Mouse (Mus musculus): ENCODE measurements around the gene Pafah1b2. TPM values are rescaled to one million over a fixed set of nuclear protein-coding genes. Genes with fewer than 3 reads are reported as not detected.

Gene Pafah1b2
- polyA plus RNA-seq, 1 experiment = 166 TPM

DNA sequence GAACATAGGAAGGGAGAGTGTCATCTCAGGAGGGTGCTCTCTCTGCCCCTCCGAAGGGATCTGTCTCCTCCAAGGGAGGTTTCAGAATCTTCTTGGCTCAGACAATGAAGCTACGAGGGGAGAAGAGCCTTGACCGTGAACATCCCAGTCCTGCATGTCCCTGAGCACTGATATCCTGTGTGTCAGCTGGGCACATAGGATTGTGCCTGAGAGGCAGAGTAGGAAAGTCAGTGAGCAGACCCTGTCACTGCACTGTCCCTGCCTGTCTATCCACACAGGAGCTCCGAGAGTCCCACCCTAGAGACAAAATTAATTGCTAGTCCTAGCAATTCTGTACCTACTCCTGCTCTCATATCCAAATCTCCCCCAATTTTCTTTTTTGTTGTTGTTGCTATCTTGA lies 60.4 kb downstream of the Pafah1b2 start:
- DNase-seq (ENCODE audit: low read depth) = no peak
- TF ChIP-seq POLR2A (IDR thresholded peaks at IDR 0.05; ENCODE audit: borderline replicate concordance, extremely low read depth, insufficient read depth, insufficient read length, poor library complexity, severe bottlenecking) (no peak), CTCF (IDR thresholded peaks at IDR 0.05; ENCODE audit: borderline replicate concordance, extremely low read depth, insufficient read depth, insufficient read length) (no peak)

DNA sequence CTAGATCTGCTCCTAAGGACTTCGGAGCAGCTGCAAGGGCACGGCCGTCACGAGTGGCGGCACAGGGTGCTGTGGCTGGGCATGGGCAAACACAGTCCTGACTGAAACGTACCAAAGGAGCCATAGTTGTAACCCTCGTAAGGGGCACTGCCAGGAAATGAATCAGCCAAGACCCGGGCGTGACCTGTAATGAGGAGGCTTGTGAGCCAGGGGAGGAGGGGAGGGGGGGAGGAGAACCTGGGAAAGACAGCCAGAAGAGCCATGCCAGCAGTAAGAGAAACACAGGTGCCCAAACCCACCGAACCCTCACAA lies 65.7 kb downstream of the Pafah1b2 start:
- DNase-seq (ENCODE audit: low read depth) = no peak
- TF ChIP-seq POLR2A (IDR thresholded peaks at IDR 0.05; ENCODE audit: borderline replicate concordance, extremely low read depth, insufficient read depth, insufficient read length, poor library complexity, severe bottlenecking) = no peak
- no peak for TF ChIP-seq CTCF (IDR thresholded peaks at IDR 0.05; ENCODE audit: borderline replicate concordance, extremely low read depth, insufficient read depth, insufficient read length)

DNA sequence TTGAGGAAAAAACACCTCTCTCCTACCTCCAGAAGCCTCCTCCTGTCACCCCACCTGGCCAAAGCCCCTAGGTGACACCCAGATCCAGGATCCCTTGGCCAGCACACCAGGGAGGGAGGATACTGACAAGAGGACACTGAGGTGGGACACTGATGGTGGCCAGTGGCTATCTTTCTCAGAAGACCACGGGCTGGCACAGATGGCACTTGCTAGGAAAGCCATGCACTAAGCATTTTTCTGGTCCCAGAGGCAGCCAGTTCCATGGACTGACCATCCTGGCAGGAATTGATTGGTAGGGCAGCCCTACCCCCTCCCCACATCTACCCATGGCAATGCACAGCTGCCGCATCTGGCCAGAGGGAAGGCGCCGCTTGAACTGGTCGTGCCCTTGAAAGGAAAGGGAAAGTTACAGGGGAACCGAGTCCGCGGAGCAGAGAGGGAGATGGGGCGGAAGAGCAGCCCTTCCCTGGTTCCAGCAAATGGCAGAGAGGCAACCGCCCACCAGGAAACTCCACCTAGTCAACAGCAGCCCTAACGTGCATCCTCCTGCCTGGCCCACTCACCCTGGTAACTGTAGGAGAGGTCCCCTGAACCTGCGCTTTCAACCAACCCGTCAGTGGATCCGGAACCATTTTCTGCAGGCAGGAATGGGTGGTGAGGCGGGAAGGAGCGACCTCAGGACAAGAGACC lies 66.2 kb downstream of the Pafah1b2 start:
- TF ChIP-seq CTCF (IDR thresholded peaks at IDR 0.05; ENCODE audit: borderline replicate concordance, extremely low read depth, insufficient read depth, insufficient read length) = no peak
- no peak for TF ChIP-seq POLR2A (IDR thresholded peaks at IDR 0.05; ENCODE audit: borderline replicate concordance, extremely low read depth, insufficient read depth, insufficient read length, poor library complexity, severe bottlenecking)
- no peak for DNase-seq (ENCODE audit: low read depth)

DNA sequence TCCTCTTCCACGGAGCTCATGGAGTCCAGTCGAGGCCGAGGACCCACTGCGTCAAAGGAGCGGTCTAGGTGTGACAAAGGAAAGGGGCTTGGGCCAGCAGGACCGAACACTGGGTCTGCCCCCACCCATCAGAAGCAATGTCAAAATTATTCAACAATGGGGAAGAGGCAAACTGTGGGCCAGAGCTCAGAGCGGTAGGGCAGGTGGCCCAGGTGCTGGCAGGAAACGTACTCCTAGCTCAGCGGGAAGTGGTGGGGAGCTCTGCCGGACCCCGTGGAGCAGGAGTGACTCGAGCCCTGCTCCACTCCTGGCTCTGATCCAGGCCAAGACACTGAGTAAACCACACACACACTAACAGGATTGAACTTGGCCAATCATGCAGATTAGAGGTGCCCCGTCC lies 66.8 kb downstream of the Pafah1b2 start:
- TF ChIP-seq CTCF (IDR thresholded peaks at IDR 0.05; ENCODE audit: borderline replicate concordance, extremely low read depth, insufficient read depth, insufficient read length) = no peak
- no peak for TF ChIP-seq POLR2A (IDR thresholded peaks at IDR 0.05; ENCODE audit: borderline replicate concordance, extremely low read depth, insufficient read depth, insufficient read length, poor library complexity, severe bottlenecking)
- DNase-seq (ENCODE audit: low read depth) = no peak

DNA sequence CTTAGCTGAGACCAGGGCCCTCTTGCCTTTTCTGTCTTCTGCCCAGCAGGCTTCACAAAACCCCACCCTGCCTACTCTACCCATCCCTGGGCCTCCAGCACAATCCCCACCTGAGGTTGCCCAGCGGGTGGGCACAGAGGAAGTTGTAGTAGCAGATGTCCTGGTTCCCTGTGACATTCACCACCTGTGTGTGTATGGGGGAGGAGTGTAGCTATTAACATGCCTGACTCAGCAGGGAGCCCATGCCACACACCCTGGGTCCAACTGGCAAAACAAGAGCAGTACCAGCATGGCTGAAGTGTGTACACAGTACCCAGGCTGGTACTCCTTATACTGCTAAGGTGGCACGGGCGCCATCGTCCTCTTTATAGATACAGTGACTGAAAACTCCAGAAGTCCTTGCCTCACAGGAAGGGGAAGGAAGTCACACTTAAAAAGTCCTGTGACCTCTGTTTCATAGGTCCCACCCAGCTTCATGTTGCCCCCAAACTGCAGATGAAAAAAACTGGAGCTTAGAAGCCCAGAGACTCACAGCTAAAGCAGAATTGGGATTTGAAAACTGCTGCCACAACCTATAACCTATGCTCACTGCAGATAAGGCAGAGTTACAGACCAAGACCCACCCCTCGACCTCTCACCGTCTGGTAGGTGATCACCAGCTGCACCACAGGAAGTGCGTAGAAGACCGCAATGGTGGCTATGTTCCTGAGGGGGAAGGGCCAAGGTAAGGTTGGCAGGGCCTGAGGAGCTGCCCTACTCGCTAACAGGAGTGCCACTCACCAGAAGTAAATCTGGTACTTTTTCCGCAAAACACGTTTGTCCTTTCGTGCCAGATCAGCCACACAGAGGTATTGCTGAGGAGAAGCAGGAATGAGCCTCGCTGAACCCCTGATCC lies 67.7 kb downstream of the Pafah1b2 start:
- TF ChIP-seq POLR2A (IDR thresholded peaks at IDR 0.05; ENCODE audit: borderline replicate concordance, extremely low read depth, insufficient read depth, insufficient read length, poor library complexity, severe bottlenecking) = no peak
- no peak for TF ChIP-seq CTCF (IDR thresholded peaks at IDR 0.05; ENCODE audit: borderline replicate concordance, extremely low read depth, insufficient read depth, insufficient read length)
- DNase-seq (ENCODE audit: low read depth) = no peak

DNA sequence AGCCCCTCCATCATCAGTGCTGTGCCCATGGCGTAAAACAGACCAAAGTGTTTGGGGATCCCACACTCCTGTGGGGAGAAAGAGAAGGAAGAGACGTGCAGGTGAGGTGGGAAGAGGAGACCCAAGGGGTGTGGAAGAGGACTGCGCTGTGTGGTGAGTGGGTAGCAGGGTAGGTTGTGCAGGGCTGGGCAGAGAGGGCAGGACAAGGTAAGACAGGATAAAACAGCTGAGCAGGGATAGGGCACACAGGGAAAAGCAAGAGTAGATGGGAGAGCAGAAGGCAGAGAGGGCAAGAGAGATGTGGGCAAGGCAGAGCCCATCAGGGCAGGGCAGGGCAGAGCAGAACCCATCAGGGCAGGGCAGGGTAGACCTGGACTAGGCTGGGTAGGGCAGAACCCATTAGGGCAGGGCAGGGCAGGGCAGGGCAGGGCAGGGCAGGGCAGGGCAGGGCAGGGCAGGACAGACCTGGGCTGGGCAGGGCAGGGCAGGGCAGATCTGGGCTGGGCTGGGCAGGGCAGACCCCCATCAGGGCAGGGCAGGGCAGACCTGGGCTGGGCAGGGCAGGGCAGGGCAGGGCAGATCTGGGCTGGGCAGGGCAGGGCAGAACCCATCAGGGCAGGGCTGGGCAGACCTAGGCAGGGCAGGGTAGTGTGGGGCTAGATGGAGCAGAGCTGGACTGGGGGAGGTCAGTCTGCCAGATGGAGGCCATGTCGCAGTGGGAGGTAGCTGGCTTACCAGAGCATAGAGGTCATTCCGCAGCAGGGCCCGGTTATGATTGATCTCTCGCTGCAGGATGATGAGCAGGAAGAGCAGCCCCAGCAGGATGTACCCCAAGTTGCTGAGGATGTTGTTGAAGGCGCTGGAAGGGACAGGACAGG lies 68.6 kb downstream of the Pafah1b2 start:
- no peak for TF ChIP-seq CTCF (IDR thresholded peaks at IDR 0.05; ENCODE audit: borderline replicate concordance, extremely low read depth, insufficient read depth, insufficient read length)
- DNase-seq (ENCODE audit: low read depth) = no peak

DNA sequence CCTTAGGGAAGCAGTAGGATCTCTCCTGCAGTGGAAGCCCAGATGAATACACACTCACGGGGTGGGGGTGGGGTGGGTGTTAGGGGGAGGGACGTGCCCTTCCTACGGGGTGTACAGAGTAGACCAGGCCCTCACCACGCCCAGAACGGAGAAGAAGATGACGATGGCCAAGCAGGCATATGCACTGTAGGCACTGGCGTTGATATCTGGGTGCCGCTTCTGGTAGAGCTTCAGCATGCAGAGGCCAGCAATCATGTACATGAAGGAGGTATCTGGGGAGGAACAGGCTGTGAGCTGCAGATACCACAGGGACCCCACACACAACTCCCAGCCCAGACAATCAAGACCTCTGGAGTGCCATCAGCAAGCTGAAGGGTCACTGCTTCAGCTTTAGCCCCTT lies 69.6 kb downstream of the Pafah1b2 start:
- TF ChIP-seq POLR2A (IDR thresholded peaks at IDR 0.05; ENCODE audit: borderline replicate concordance, extremely low read depth, insufficient read depth, insufficient read length, poor library complexity, severe bottlenecking) (no peak), CTCF (IDR thresholded peaks at IDR 0.05; ENCODE audit: borderline replicate concordance, extremely low read depth, insufficient read depth, insufficient read length) (no peak)
- no peak for DNase-seq (ENCODE audit: low read depth)

DNA sequence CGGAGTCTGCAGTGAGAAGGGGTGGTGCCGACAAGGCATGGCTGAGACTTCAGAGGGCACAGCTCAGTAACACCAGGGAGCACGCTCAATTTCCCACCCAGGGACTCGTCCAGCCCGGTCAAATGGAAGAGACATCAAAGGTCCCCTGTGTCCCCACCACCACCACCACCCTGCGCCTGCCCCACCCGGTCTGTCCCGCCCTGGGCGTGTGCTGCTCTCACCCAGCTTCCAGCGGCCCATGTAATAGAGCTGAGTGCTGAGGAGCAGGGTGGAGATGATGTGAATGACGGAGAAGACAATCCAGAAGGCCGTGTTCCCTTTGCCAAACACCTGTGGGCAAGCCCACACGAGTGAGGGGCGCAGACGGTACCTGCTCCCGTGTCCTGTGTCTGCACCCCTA lies 70.0 kb downstream of the Pafah1b2 start:
- TF ChIP-seq CTCF (IDR thresholded peaks at IDR 0.05; ENCODE audit: borderline replicate concordance, extremely low read depth, insufficient read depth, insufficient read length) (no peak), POLR2A (IDR thresholded peaks at IDR 0.05; ENCODE audit: borderline replicate concordance, extremely low read depth, insufficient read depth, insufficient read length, poor library complexity, severe bottlenecking) (no peak)
- DNase-seq (ENCODE audit: low read depth) = no peak

DNA sequence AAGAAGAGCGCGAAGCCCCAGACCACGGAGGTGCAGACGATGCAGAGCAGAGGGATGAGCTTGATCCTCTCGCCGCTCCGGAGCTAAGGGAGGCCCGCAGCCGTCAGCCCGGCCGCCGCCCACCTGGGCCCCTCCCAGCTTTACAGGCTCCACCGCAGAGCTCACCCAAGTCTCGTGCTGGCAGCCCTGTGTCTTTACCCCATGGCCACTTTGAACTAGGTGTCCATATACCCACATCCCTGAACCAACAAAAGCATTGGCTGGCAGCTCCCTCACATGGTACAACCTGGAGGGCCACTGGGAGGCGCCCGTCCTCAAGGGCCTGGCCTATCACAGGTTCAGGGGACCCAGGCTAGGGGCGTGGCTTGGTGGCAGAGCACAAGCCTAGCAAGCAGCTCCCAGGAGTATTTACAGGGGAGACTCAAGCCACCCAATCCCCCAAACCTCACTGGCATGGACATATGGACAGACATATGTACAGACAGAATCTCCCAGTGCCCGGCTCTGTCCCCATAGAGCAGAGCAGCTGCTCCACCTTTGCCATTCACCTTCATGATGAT lies 71.1 kb downstream of the Pafah1b2 start:
- peak; percentile 13 for DNase-seq (ENCODE audit: low read depth)
- TF ChIP-seq POLR2A (IDR thresholded peaks at IDR 0.05; ENCODE audit: borderline replicate concordance, extremely low read depth, insufficient read depth, insufficient read length, poor library complexity, severe bottlenecking) (no peak), CTCF (IDR thresholded peaks at IDR 0.05; ENCODE audit: borderline replicate concordance, extremely low read depth, insufficient read depth, insufficient read length) (no peak)

DNA sequence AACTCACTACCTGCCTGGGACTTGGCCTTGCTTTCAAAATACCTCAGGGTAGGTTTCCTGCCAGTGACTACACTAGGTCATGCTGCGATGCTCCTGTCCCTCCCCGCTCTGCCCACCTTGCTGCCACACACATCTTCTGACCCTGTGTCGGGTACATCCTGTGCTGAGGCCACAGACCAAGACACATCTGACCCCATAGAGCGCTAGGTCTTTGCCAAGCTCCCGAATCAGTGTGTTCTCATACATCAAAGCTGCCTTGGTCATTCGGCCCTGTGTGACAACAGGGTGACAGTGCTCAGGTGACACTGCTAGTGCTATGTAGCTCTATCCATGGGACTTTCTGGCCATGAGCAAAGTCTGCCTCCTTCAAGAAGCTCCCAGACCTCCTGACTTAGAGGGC lies 72.7 kb downstream of the Pafah1b2 start:
- no peak for DNase-seq (ENCODE audit: low read depth)
- TF ChIP-seq POLR2A (IDR thresholded peaks at IDR 0.05; ENCODE audit: borderline replicate concordance, extremely low read depth, insufficient read depth, insufficient read length, poor library complexity, severe bottlenecking) (no peak), CTCF (IDR thresholded peaks at IDR 0.05; ENCODE audit: borderline replicate concordance, extremely low read depth, insufficient read depth, insufficient read length) (no peak)
